ENCODE assay signal across 9 mouse cellular contexts in genomic region chr4:138038365-138039274, GRCm38 (mm10). TPM values are rescaled to one million over a fixed set of nuclear protein-coding genes. Genes with fewer than 3 reads are reported as not detected.
A peak's percentile ranks its signal among the peaks of the same experiment; 100 is the strongest.
DNase-seq lines count a peak whose midpoint lies in the region; ATAC-seq and TF ChIP-seq lines count a peak whose summit lies in the region.
"Had no signal": no experiment of that assay in that cellular context is flagged by ENCODE, and none has a peak within 500 bp of the region (broad histone marks: within the 10 kb centered on the region; RNA-seq: fewer than 3 reads in every experiment).

No protein-coding gene starts in this region.

- no peaks in the 10 kb centered on the region for H3K9me3 ChIP-seq in heart, postnatal 0 days (replicated peaks; ENCODE audit: control insufficient read depth, low read length)
- no peaks in the 10 kb centered on the region for H3K9me3 ChIP-seq in neural tube, embryonic 15.5 days (replicated peaks)
- H3K9me3 ChIP-seq in stomach, embryonic 16.5 days (replicated peaks; ENCODE audit: control insufficient read depth, low read length), result no peaks in the 10 kb centered on the region
- H3K9me3 ChIP-seq: midbrain, embryonic 12.5 days had no signal

- no peak overlapping the region for H3K4me3 ChIP-seq in heart, postnatal 0 days (ENCODE audit: low read depth, low read length)
- H3K4me3 ChIP-seq in neural tube, embryonic 15.5 days (replicated peaks), result no peak overlapping the region
- no peak overlapping the region for H3K4me3 ChIP-seq in stomach, embryonic 16.5 days (replicated peaks; ENCODE audit: low read length)
- H3K4me3 ChIP-seq: midbrain, embryonic 12.5 days had no signal

- DNase-seq in heart, postnatal 0 days (ENCODE audit: low spot score), result no peak
- no peak for DNase-seq in heart, adult 18-20 months
- DNase-seq in neural tube, embryonic 10.5 days (ENCODE audit: extremely low spot score, low spot score), result no peak
- DNase-seq in kidney, adult 9 months, result peak; percentile 54
- DNase-seq in cerebellum, postnatal 36 days, result no peak
- DNase-seq in right cerebral cortex, postnatal 10 days (ENCODE audit: low spot score in 2 of 2), result no peak

- H3K36me3 ChIP-seq in heart, postnatal 0 days (replicated peaks; ENCODE audit: control insufficient read depth, insufficient read depth, low read length), result peaks cover 10% of the 10 kb centered on the region; the same call in 1 of the 2 replicates
- no peaks in the 10 kb centered on the region for H3K36me3 ChIP-seq in neural tube, embryonic 15.5 days
- no peaks in the 10 kb centered on the region for H3K36me3 ChIP-seq in stomach, embryonic 16.5 days (ENCODE audit: control insufficient read depth, insufficient read depth, low read length)

- 53% methylated on average over 13 of the region's 13 CpGs for WGBS in heart, postnatal 0 days
- 68% methylated on average over 13 of the region's 13 CpGs for WGBS in neural tube, embryonic 15.5 days
- 49% methylated on average over 13 of the region's 13 CpGs for WGBS in stomach, embryonic 16.5 days

- no peak for TF ChIP-seq CTCF in heart, postnatal 0 days (IDR thresholded peaks at IDR 0.05; ENCODE audit: low read depth)

- 0 out of 2 replicates have a peak, but pooled peaks cover 11% of the 10 kb centered on the region for H3K4me1 ChIP-seq in heart, postnatal 0 days (ENCODE audit: control insufficient read depth, insufficient read depth)
- H3K4me1 ChIP-seq in neural tube, embryonic 15.5 days, result peaks cover 45% of the 10 kb centered on the region
- H3K4me1 ChIP-seq in stomach, embryonic 16.5 days (ENCODE audit: control insufficient read depth, insufficient read depth, low read length), result peaks cover 10% of the 10 kb centered on the region

- no peak overlapping the region for H3K4me2 ChIP-seq in heart, postnatal 0 days (ENCODE audit: low read depth, low read length)
- H3K4me2 ChIP-seq in neural tube, embryonic 15.5 days, result no peak overlapping the region
- no peak overlapping the region for H3K4me2 ChIP-seq in stomach, embryonic 16.5 days (ENCODE audit: low read depth, low read length)
- H3K4me2 ChIP-seq: midbrain, embryonic 12.5 days had no signal

- TF ChIP-seq EP300 in heart, postnatal 0 days (IDR thresholded peaks at IDR 0.05; ENCODE audit: low read depth), result no peak

- peak; percentile 36 for ATAC-seq in heart, postnatal 0 days (ENCODE audit: insufficient read depth, low read depth)
- ATAC-seq in neural tube, embryonic 15.5 days (ENCODE audit: low FRiP score), result no peak
- ATAC-seq in stomach, embryonic 16.5 days (ENCODE audit: insufficient read depth, low FRiP score), result 0 out of 2 replicates have a peak, but pooled peaks have one; percentile 21

- no peaks in the 10 kb centered on the region for H3K27me3 ChIP-seq in heart, postnatal 0 days (ENCODE audit: control insufficient read depth, insufficient read depth, low read length)
- no peaks in the 10 kb centered on the region for H3K27me3 ChIP-seq in neural tube, embryonic 15.5 days (replicated peaks)
- H3K27me3 ChIP-seq in stomach, embryonic 16.5 days (ENCODE audit: control insufficient read depth, insufficient read depth, low read length), result no peaks in the 10 kb centered on the region
- H3K27me3 ChIP-seq: midbrain, embryonic 12.5 days had no signal

- H3K27ac ChIP-seq in heart, postnatal 0 days (ENCODE audit: low read depth), result no peak overlapping the region
- H3K27ac ChIP-seq in neural tube, embryonic 15.5 days (replicated peaks), result peak overlapping the region; percentile 45; the same call in 1 of the 2 replicates
- peak overlapping the region; percentile 39; the same call in 1 of the 2 replicates for H3K27ac ChIP-seq in stomach, embryonic 16.5 days (ENCODE audit: low read length)
- H3K27ac ChIP-seq: midbrain, embryonic 12.5 days had no signal

- no peak overlapping the region for H3K9ac ChIP-seq in heart, postnatal 0 days (replicated peaks; ENCODE audit: low read depth, low read length)
- H3K9ac ChIP-seq in neural tube, embryonic 15.5 days (replicated peaks), result no peak overlapping the region
- H3K9ac ChIP-seq in stomach, embryonic 16.5 days (ENCODE audit: low read length), result no peak overlapping the region
- H3K9ac ChIP-seq: midbrain, embryonic 12.5 days had no signal

RNA-seq across cellular contexts. Expression of gene Eif4g3, which starts 45.8 kb away (rescaled TPM):
- 10.7 and 15.9 TPM in 2 replicates for total RNA-seq in heart, postnatal 0 days (2014; rRNA removed; ENCODE audit: low replicate concordance)
- 9.8 and 11.1 TPM in 2 replicates for polyA plus RNA-seq in heart, postnatal 0 days (2015; fragmentation: Nextera tagmentation; extraction: Ambion mirVana)
- total RNA-seq in heart, adult 18-20 months (2021), result 10 to 100 TPM; 38.1 to 45.7 TPM
- 45.7 and 49.5 TPM in 2 replicates for polyA plus RNA-seq in neural tube, embryonic 15.5 days (2015; fragmentation: Nextera tagmentation; extraction: Ambion mirVana)
- 22.6 and 24.8 TPM in 2 replicates for polyA plus RNA-seq in stomach, embryonic 16.5 days (2015; fragmentation: Nextera tagmentation; extraction: Ambion mirVana)
